Mouse (Mus musculus) heart, embryonic 13.5 days (tissue): ENCODE data around the gene Smok3b. TPM values are rescaled to one million over a fixed set of nuclear protein-coding genes. Genes with fewer than 3 reads are reported as not detected.

Experiments used
- ATAC-seq: fragments of 200-750 bp; cut with Nextera tagmentation; 2 replicates; pipeline ENCODE4 v1.8.0; 2017; ENCODE audit warnings: moderate TSS enrichment; ENCODE audit not compliant: insufficient number of reproducible peaks, low FRiP score, low TSS enrichment; ENCODE audit errors: extremely low read depth
- H3K27ac ChIP-seq: fragments of 300-500 bp; sonication (generic); replicated peaks from 2 replicates; pipeline ENCODE4 v1.5.1; 2015; ENCODE audit warnings: moderate library complexity, mild to moderate bottlenecking, inconsistent platforms
- H3K27me3 ChIP-seq: fragments of 300-500 bp; sonication (generic); replicated peaks from 2 replicates; pipeline ENCODE4 v1.6.1; 2015; ENCODE audit warnings: mild to moderate bottlenecking, inconsistent platforms
- H3K36me3 ChIP-seq: fragments of 300-500 bp; sonication (generic); 2 replicates; pipeline ENCODE4 v1.6.1; 2015; ENCODE audit warnings: mild to moderate bottlenecking, inconsistent platforms
- H3K4me1 ChIP-seq: fragments of 300-500 bp; sonication (generic); 2 replicates; pipeline ENCODE4 v1.6.1; 2015; ENCODE audit warnings: inconsistent platforms
- H3K4me2 ChIP-seq: fragments of 300-500 bp; sonication (generic); 2 replicates; pipeline ENCODE4 v1.6.1; 2015; ENCODE audit warnings: inconsistent platforms, mild to moderate bottlenecking, moderate library complexity
- H3K4me3 ChIP-seq: fragments of 300-500 bp; sonication (generic); 2 replicates; pipeline ENCODE4 v1.5.1; 2015; ENCODE audit warnings: moderate library complexity, mild to moderate bottlenecking, inconsistent platforms
- H3K9ac ChIP-seq: fragments of 300-500 bp; sonication (generic); 2 replicates; pipeline ENCODE4 v1.6.1; 2015; ENCODE audit warnings: inconsistent platforms, mild to moderate bottlenecking, moderate library complexity
- H3K9me3 ChIP-seq: fragments of 300-500 bp; sonication (generic); 2 replicates; pipeline ENCODE4 v1.6.1; 2016; ENCODE audit warnings: inconsistent platforms
- whole genome bisulfite sequencing: fragments of 180-500 bp; shearing (Covaris S2); methylation state at CpG from one replicate; pipeline ENCODE4 v1.1.7; 2015; ENCODE audit warnings: mixed read lengths; 5-methylcytosine and 5-hydroxymethylcytosine counted together
- polyA plus RNA-seq: library from polyadenylated mRNA; unstranded; fragments of >200 nt; fragmentation: Nextera tagmentation; extraction: Ambion mirVana; gene quantifications from 2 replicates; pipeline ENCODE4 v1.2.1, GENCODE M21; 2015

Smok3b gene
- polyA plus RNA-seq, 1 experiment from 2014 or later: not detected

GRCm38 (mm10) chr5:138085421-138085911, 64.2 kb downstream of the Smok3b start:
- Histone ChIP-seq H3K27ac (peak overlapping the region; percentile 85), H3K9me3 (no peaks in the 10 kb centered on the region), H3K4me1 (peaks cover 19% of the 10 kb centered on the region), H3K27me3 (no peaks in the 10 kb centered on the region), H3K36me3 (peaks cover 18% of the 10 kb centered on the region), H3K4me3 (peak overlapping the region; percentile 93), H3K9ac (peak overlapping the region; percentile 98), H3K4me2 (peak overlapping the region; percentile 86)
- 1% methylated on average over 18 of the region's 18 CpGs for WGBS
- ATAC-seq: no peak

DNA sequence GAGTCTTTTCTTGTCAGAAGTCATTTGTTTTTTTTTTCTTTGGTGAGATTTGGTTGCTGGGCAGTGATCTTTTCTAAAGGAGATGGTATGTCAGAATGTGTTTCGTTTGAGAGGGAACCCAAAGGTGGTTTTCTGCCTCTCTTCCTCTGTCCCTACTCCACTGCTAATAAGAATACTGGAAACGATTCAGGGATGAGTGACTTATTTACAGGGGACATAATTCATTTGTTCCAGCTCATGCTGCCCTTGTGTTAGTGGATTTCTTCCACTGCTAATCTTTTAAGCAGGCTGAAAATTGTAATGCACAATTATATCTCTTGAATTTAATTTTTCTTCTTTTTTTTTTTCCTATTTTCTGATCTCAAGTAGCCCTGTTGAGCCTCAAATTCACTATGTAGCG, 65.6 kb downstream of the Smok3b start:
- 88% methylated on average over 3 of the region's 3 CpGs for WGBS
- H3K9ac ChIP-seq: no peak overlapping the region

DNA sequence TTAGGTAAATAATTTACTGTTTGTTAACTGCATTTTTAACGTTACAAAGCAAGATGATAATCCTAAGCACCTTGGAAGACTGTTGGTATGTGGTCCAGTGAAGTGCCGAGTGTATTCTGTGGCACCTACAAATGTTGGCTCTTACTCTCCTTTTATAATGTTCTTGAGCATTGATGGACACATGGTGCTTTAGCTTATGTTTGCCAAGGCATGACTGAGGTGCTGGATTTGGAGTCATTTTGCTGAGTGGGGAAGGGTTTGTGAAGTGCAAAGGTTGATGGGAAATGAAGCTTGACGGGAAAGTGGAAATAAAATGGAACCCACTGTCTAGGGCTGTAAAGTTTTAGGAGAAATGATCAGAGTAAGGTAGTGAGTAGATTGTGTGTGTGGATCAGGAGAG, 67.1 kb downstream of the Smok3b start:
- 83% methylated on average over 3 of the region's 3 CpGs for WGBS
- Histone ChIP-seq H3K9me3 (no peaks in the 10 kb centered on the region), H3K4me3 (no peak overlapping the region), H3K4me1 (peaks cover 24% of the 10 kb centered on the region), H3K9ac (no peak overlapping the region), H3K4me2 (no peak overlapping the region), H3K27ac (no peak overlapping the region), H3K36me3 (peaks cover 28% of the 10 kb centered on the region), H3K27me3 (no peaks in the 10 kb centered on the region)
- no peak for ATAC-seq

More for the DNA sequence above, 65.6 kb downstream of the Smok3b start:
- Histone ChIP-seq H3K4me3 (no peak overlapping the region), H3K27me3 (no peaks in the 10 kb centered on the region), H3K36me3 (peaks cover 18% of the 10 kb centered on the region), H3K4me2 (peak overlapping the region; percentile 86), H3K4me1 (peaks cover 19% of the 10 kb centered on the region), H3K27ac (no peak overlapping the region), H3K9me3 (no peaks in the 10 kb centered on the region)
- no peak for ATAC-seq

- H3K4me2 ChIP-seq: no peak overlapping the region
- no peaks in the 10 kb centered on the region for H3K27me3 ChIP-seq
- no peak overlapping the region for H3K27ac ChIP-seq
- ATAC-seq: no peak
- H3K4me3 ChIP-seq: no peak overlapping the region
- WGBS: 85% methylated on average over 6 of the region's 6 CpGs
- H3K4me1 ChIP-seq: peaks cover 24% of the 10 kb centered on the region
- H3K36me3 ChIP-seq: peaks cover 35% of the 10 kb centered on the region
- peak overlapping the region; percentile 6; the same call in 1 of the 2 replicates for H3K9ac ChIP-seq
- H3K9me3 ChIP-seq: no peaks in the 10 kb centered on the region
Measured at GRCm38 (mm10) chr5:138089108-138089551, 67.9 kb downstream of the Smok3b start.

- ATAC-seq: no peak
- Histone ChIP-seq H3K4me3 (no peak overlapping the region), H3K9ac (no peak overlapping the region), H3K27ac (no peak overlapping the region), H3K4me1 (peaks cover 21% of the 10 kb centered on the region), H3K9me3 (no peaks in the 10 kb centered on the region), H3K36me3 (peaks cover 47% of the 10 kb centered on the region), H3K4me2 (no peak overlapping the region), H3K27me3 (no peaks in the 10 kb centered on the region)
- 76% methylated on average over 3 of the region's 3 CpGs for WGBS
Measured at GRCm38 (mm10) chr5:138090271-138090670, 69.0 kb downstream of the Smok3b start.

DNA sequence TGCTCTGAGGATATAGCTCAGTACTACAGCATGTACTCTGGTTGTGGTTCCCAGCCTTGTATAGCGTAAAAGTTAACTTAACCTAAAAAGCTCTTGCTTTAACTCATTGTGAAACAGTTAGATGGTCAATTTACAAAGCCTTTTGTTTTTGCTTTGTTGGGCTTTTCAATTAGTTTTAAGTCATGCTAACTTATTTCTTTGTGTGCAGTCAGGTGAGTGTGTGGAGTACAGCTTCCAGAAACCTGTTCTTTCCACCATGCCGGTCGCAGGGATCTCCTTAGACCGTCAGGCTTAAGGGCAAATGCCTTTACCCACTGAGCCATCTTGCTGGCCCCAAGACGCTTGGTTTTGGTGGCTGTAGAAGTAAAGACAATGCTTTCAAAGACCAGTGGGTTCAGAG, 69.5 kb downstream of the Smok3b start:
- no peak overlapping the region for H3K4me2 ChIP-seq
- no peak overlapping the region for H3K27ac ChIP-seq
- whole genome bisulfite sequencing: 98% methylated on average over 5 of the region's 5 CpGs
- no peaks in the 10 kb centered on the region for H3K9me3 ChIP-seq
- H3K4me1 ChIP-seq: peaks cover 21% of the 10 kb centered on the region
- no peak overlapping the region for H3K4me3 ChIP-seq
- no peak overlapping the region for H3K9ac ChIP-seq
- peaks cover 52% of the 10 kb centered on the region for H3K36me3 ChIP-seq
- H3K27me3 ChIP-seq: no peaks in the 10 kb centered on the region
- no peak for ATAC-seq

- Histone ChIP-seq H3K4me3 (no peak overlapping the region), H3K36me3 (peaks cover 64% of the 10 kb centered on the region), H3K27me3 (no peaks in the 10 kb centered on the region), H3K27ac (no peak overlapping the region), H3K9ac (no peak overlapping the region; the same call in 1 of the 2 replicates), H3K4me2 (no peak overlapping the region), H3K9me3 (no peaks in the 10 kb centered on the region), H3K4me1 (peaks cover 6% of the 10 kb centered on the region; the same call in 1 of the 2 replicates)
- ATAC-seq: no peak
- WGBS: 83% methylated on average over 4 of the region's 4 CpGs
Measured at GRCm38 (mm10) chr5:138092771-138093170, 71.5 kb downstream of the Smok3b start.

GRCm38 (mm10) chr5:138094474-138094873, 73.2 kb downstream of the Smok3b start:
- whole genome bisulfite sequencing: 88% methylated on average over 6 of the region's 6 CpGs
- no peak for ATAC-seq

More at GRCm38 (mm10) chr5:138094474-138094873, 73.2 kb downstream of the Smok3b start:
- no peak overlapping the region for H3K4me2 ChIP-seq
- H3K4me3 ChIP-seq: no peak overlapping the region
- H3K36me3 ChIP-seq: peaks cover 71% of the 10 kb centered on the region
- 0 out of 2 replicates have a peak, but pooled peaks cover 6% of the 10 kb centered on the region for H3K4me1 ChIP-seq
- H3K27ac ChIP-seq: no peak overlapping the region
- H3K9me3 ChIP-seq: no peaks in the 10 kb centered on the region
- no peak overlapping the region for H3K9ac ChIP-seq
- no peaks in the 10 kb centered on the region for H3K27me3 ChIP-seq

Other genes starting within 250 kb of the Smok3b start
- gene Ppp1r35, start 242.6 kb upstream of the Smok3b start, polyA plus RNA-seq: 18.3 and 22.3 TPM in 2 replicates
- gene Mepce, start 233.8 kb upstream of the Smok3b start, polyA plus RNA-seq: 6.2 and 8.5 TPM in 2 replicates
- gene Zcwpw1, start 233.6 kb upstream of the Smok3b start, polyA plus RNA-seq: 7.6 and 7.7 TPM in 2 replicates
- 2.1 and 4.2 TPM in 2 replicates for gene Pilra, start 185.1 kb upstream of the Smok3b start, polyA plus RNA-seq
- 0.59 and 0.71 TPM in 2 replicates for gene Pilrb1, start 163.3 kb upstream of the Smok3b start, polyA plus RNA-seq
- 3.2 and 3.9 TPM in 2 replicates for gene Pilrb2, start 149.6 kb upstream of the Smok3b start, polyA plus RNA-seq
- gene Cyp3a13, start 99.8 kb upstream of the Smok3b start, polyA plus RNA-seq: 0.13 TPM in 1 of 2 replicates, not detected in the other
- 0.04 TPM in 2 replicates for gene Gjc3, start 58.3 kb upstream of the Smok3b start, polyA plus RNA-seq
- gene Azgp1, start 39.9 kb upstream of the Smok3b start, polyA plus RNA-seq: not detected in 2 replicates
- gene Smok3a, start 168 bp upstream of the Smok3b start, polyA plus RNA-seq: not detected in 2 replicates
- not detected in 2 replicates for gene Smok3c, start 31.8 kb downstream of the Smok3b start, polyA plus RNA-seq
- gene Zkscan1, start 63.7 kb downstream of the Smok3b start, polyA plus RNA-seq: 8.6 and 8.7 TPM in 2 replicates
- 39.1 and 39.4 TPM in 2 replicates for gene Zscan21, start 95.5 kb downstream of the Smok3b start, polyA plus RNA-seq
- gene Zfp113, start 134.3 kb downstream of the Smok3b start, polyA plus RNA-seq: 11.5 and 12.2 TPM in 2 replicates
- 269 and 309 TPM in 2 replicates for gene Cops6, start 139.6 kb downstream of the Smok3b start, polyA plus RNA-seq
- 12.9 and 13.7 TPM in 2 replicates for gene Ap4m1, start 150.6 kb downstream of the Smok3b start, polyA plus RNA-seq
- gene Mcm7, start 151.0 kb downstream of the Smok3b start, polyA plus RNA-seq: 123 TPM in 2 replicates
- gene Taf6, start 166.0 kb downstream of the Smok3b start, polyA plus RNA-seq: 62.8 and 69.7 TPM in 2 replicates
- 26.1 and 27.1 TPM in 2 replicates for gene Cnpy4, start 166.1 kb downstream of the Smok3b start, polyA plus RNA-seq
- 5.8 and 5.9 TPM in 2 replicates for gene Mblac1, start 172.9 kb downstream of the Smok3b start, polyA plus RNA-seq
- not detected in 2 replicates for gene Nxpe5, start 204.5 kb downstream of the Smok3b start, polyA plus RNA-seq
- 77.9 and 86.8 TPM in 2 replicates for gene Lamtor4, start 234.1 kb downstream of the Smok3b start, polyA plus RNA-seq
- gene BC037034, start 242.6 kb downstream of the Smok3b start, polyA plus RNA-seq: 2.9 and 3.0 TPM in 2 replicates